Mouse (Mus musculus) limb, embryonic 15.5 days (tissue): ENCODE results near the gene Traf3ip3. TPM values are rescaled to one million over a fixed set of nuclear protein-coding genes. Genes with fewer than 3 reads are reported as not detected.

Experiments
- ATAC-seq: fragments of 200-750 bp; cut with Nextera tagmentation; 2 replicates; pipeline ENCODE4 v1.8.0; 2017; ENCODE audit warnings: low read depth, moderate TSS enrichment; ENCODE audit not compliant: insufficient number of reproducible peaks, low FRiP score, low TSS enrichment
- H3K27ac ChIP-seq: fragments of 300-500 bp; sonication (generic); 2 replicates; pipeline ENCODE4 v1.5.1; 2015; ENCODE audit warnings: moderate library complexity, mild to moderate bottlenecking, inconsistent platforms
- H3K27me3 ChIP-seq: fragments of 300-500 bp; sonication (generic); 2 replicates; pipeline ENCODE4 v1.6.1; 2015; ENCODE audit warnings: inconsistent platforms
- H3K36me3 ChIP-seq: fragments of 300-500 bp; sonication (generic); 2 replicates; pipeline ENCODE4 v1.6.1; 2015; ENCODE audit warnings: inconsistent platforms
- H3K4me1 ChIP-seq: fragments of 300-500 bp; sonication (generic); 2 replicates; pipeline ENCODE4 v1.6.1; 2015; ENCODE audit warnings: inconsistent platforms
- H3K4me2 ChIP-seq: fragments of 300-500 bp; sonication (generic); 2 replicates; pipeline ENCODE4 v1.6.1; 2015; ENCODE audit warnings: mild to moderate bottlenecking, inconsistent platforms
- H3K4me3 ChIP-seq: fragments of 300-500 bp; sonication (generic); 2 replicates; pipeline ENCODE4 v1.5.1; 2015; ENCODE audit warnings: mild to moderate bottlenecking, inconsistent platforms
- H3K9ac ChIP-seq: fragments of 300-500 bp; sonication (generic); 2 replicates; pipeline ENCODE4 v1.6.1; 2015; ENCODE audit warnings: inconsistent platforms
- H3K9me3 ChIP-seq: fragments of 300-500 bp; sonication (generic); 2 replicates; pipeline ENCODE4 v1.6.1; 2016; ENCODE audit warnings: inconsistent platforms
- WGBS: fragments of 180-500 bp; shearing (Covaris S2); methylation state at CpG from one replicate; pipeline ENCODE4 v1.1.7; 2015; 5-methylcytosine and 5-hydroxymethylcytosine counted together
- polyA plus RNA-seq: library from polyadenylated mRNA; unstranded; fragments of >200 nt; fragmentation: Nextera tagmentation; extraction: Ambion mirVana; gene quantifications from 2 replicates; pipeline ENCODE4 v1.2.1, GENCODE M21; 2015

Traf3ip3 gene
- polyA plus RNA-seq, 1 experiment from 2014 or later = 16.3 TPM

GRCm38 (mm10) chr1:193203821-193204220 is 2.3 kb upstream of the Traf3ip3 start:
- Histone ChIP-seq H3K27me3 (no peaks in the 10 kb centered on the region), H3K4me3 (no peak overlapping the region), H3K4me1 (no peaks in the 10 kb centered on the region), H3K27ac (no peak overlapping the region), H3K36me3 (no peaks in the 10 kb centered on the region), H3K9me3 (no peaks in the 10 kb centered on the region), H3K9ac (no peak overlapping the region), H3K4me2 (no peak overlapping the region)
- no peak for ATAC-seq
- 38% methylated on average over 2 of the region's 2 CpGs for WGBS

DNA sequence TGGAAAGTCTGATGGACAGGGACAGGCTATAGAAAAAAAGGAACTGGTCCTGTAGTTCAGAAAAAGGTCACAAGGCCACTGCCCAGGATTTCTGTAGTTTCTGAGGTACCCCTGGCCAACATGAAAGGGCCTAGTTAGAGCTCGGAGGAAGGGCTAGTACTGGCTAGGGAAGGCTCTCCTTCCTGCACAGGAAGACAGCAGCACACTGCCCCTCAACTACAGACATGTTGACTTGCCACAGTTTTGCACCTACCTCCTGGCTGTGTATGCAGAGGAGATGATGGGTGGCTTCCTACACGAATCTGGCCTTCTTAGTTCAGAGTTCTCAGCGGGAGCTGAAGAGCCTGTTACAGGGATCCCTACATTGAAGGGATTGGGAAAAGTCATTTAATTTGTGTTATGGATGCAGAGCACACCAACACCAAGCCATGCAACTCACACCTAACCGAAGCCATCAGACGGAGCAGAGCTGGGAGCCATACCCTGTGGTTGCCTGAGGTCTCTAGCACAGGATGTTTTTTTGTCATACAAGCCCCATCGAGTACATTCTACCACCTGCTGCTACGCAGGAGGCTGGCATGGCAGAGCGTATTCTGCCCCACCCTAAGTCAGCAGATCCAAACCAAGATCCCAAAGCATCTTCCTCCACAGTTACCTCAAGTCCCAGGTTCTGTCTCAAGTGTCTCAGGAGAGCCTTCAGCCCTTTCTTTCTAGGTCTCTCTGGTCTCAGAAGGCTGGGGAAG is 692 bp downstream of the Traf3ip3 start:
- no peak overlapping the region for H3K9ac ChIP-seq
- H3K4me2 ChIP-seq = no peak overlapping the region
- no peak overlapping the region for H3K27ac ChIP-seq
- 79% methylated on average over 8 of the region's 8 CpGs for WGBS
- ATAC-seq = no peak
- no peaks in the 10 kb centered on the region for H3K9me3 ChIP-seq
- H3K27me3 ChIP-seq = no peaks in the 10 kb centered on the region
- no peak overlapping the region for H3K4me3 ChIP-seq
- no peaks in the 10 kb centered on the region for H3K36me3 ChIP-seq
- no peaks in the 10 kb centered on the region for H3K4me1 ChIP-seq

DNA sequence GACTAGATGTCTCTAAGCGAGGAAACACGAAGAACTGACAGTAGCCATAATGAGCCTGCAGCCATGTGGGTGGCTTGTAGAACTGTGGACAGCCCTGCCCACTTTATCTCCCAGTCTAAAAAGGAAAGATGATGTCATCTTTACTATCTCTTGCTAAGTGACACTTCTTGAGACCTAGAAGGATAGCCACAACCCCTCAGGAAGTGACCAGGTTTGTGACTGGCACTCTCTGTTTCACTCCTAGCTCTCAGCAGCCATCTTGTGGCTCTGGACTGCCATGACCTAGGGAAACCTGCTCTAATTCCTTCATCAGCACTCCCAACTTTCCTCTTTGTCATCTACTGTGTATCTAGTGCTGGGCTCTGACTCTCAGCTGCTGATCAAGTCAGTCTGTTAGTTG is 3.2 kb downstream of the Traf3ip3 start:
- Histone ChIP-seq H3K4me1 (peaks cover 5% of the 10 kb centered on the region; the same call in 1 of the 2 replicates), H3K9me3 (no peaks in the 10 kb centered on the region), H3K27ac (no peak overlapping the region), H3K4me3 (no peak overlapping the region), H3K4me2 (no peak overlapping the region), H3K36me3 (no peaks in the 10 kb centered on the region), H3K27me3 (no peaks in the 10 kb centered on the region), H3K9ac (no peak overlapping the region)
- ATAC-seq = peak; percentile 17; the same call in 1 of the 2 replicates
- WGBS = 89% methylated on average over 2 of the region's 2 CpGs

- H3K4me1 ChIP-seq = peaks cover 5% of the 10 kb centered on the region; the same call in 1 of the 2 replicates
- no peak overlapping the region for H3K4me2 ChIP-seq
- no peak overlapping the region for H3K27ac ChIP-seq
- H3K9me3 ChIP-seq = no peaks in the 10 kb centered on the region
- WGBS = 84% methylated on average over 18 of the region's 18 CpGs
- no peaks in the 10 kb centered on the region for H3K36me3 ChIP-seq
- H3K9ac ChIP-seq = no peak overlapping the region
- ATAC-seq = no peak
- no peaks in the 10 kb centered on the region for H3K27me3 ChIP-seq
- H3K4me3 ChIP-seq = no peak overlapping the region
Measured at GRCm38 (mm10) chr1:193197494-193198205, 3.9 kb downstream of the Traf3ip3 start.

DNA sequence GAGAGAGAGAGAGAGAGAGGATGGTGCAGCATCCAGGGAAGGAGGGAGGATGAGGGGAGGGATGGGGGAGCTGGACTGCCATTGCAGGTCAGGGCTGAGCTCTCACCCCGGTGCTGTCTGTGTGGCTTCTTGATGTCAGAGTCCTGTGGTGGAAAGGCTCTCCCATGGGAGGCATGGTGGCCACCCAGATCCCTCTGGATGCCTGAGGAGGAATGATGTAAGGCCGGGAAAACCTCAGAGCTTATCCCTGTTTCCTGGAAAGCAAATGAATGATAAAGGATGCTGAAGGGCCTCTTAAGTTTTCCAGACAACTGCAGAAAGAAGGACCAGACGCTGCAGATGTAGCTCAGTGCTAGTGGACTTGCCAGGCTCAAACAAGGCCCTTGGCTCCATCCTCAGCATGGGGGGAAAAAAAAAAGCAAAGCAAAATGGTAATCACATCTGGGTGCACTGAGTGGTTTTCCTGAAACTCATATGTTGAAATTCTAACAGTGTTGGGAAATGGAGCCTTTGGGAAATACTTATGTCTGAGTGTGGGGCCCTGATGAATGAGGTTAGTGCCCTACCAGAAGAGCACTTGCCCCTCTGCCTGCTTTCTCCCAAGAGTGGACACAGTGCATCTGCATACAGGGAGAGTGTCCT is 6.2 kb downstream of the Traf3ip3 start:
- Histone ChIP-seq H3K27ac (no peak overlapping the region), H3K27me3 (no peaks in the 10 kb centered on the region), H3K9me3 (no peaks in the 10 kb centered on the region), H3K9ac (no peak overlapping the region), H3K36me3 (no peaks in the 10 kb centered on the region), H3K4me2 (no peak overlapping the region), H3K4me3 (no peak overlapping the region), H3K4me1 (peaks cover 21% of the 10 kb centered on the region)
- 68% methylated on average over 3 of the region's 3 CpGs for whole genome bisulfite sequencing
- ATAC-seq = no peak

GRCm38 (mm10) chr1:193194416-193195140 is 6.9 kb downstream of the Traf3ip3 start:
- WGBS = 51% methylated on average over 3 of the region's 3 CpGs
- ATAC-seq = no peak
- H3K27me3 ChIP-seq = no peaks in the 10 kb centered on the region

DNA sequence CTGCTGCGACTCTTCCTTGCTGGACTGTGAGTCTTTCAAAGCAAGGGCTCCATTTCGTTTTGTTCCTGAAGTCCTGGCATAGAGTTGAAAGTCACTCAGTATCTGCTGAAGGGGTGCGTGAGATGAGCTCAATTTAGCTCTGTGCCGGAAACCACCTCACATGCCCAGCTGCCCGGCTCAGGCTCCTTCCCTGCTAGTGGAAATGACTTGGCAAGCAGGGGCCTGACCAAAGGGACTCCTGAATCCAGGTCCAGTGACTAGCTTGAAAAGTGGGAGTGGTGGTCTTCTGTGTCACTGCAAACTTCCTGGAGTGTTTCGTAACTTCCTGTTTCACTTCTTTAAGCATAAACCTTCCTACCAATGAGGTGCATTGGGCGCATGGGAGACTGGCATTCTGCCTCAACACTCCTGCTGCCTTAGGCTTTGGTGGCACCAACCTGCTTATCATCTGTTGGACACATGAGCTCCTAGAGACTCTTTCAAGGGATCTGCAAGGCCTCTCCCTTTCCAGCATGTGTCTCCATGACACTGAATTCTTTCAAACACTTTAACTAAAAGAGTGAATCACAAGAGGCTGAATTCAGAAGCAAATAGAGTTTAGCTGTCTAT is 9.7 kb downstream of the Traf3ip3 start:
- H3K4me2 ChIP-seq = no peak overlapping the region
- WGBS = 79% methylated on average over 7 of the region's 7 CpGs
- no peaks in the 10 kb centered on the region for H3K27me3 ChIP-seq
- peaks cover 45% of the 10 kb centered on the region for H3K4me1 ChIP-seq
- ATAC-seq = no peak
- H3K9ac ChIP-seq = no peak overlapping the region
- no peaks in the 10 kb centered on the region for H3K9me3 ChIP-seq
- no peaks in the 10 kb centered on the region for H3K36me3 ChIP-seq
- no peak overlapping the region for H3K4me3 ChIP-seq
- H3K27ac ChIP-seq = peak overlapping the region; percentile 92

More at GRCm38 (mm10) chr1:193194416-193195140, 6.9 kb downstream of the Traf3ip3 start:
- no peaks in the 10 kb centered on the region for H3K9me3 ChIP-seq
- H3K36me3 ChIP-seq = no peaks in the 10 kb centered on the region
- H3K4me3 ChIP-seq = no peak overlapping the region
- H3K4me1 ChIP-seq = peaks cover 28% of the 10 kb centered on the region
- H3K4me2 ChIP-seq = no peak overlapping the region
- H3K9ac ChIP-seq = no peak overlapping the region
- no peak overlapping the region for H3K27ac ChIP-seq

DNA sequence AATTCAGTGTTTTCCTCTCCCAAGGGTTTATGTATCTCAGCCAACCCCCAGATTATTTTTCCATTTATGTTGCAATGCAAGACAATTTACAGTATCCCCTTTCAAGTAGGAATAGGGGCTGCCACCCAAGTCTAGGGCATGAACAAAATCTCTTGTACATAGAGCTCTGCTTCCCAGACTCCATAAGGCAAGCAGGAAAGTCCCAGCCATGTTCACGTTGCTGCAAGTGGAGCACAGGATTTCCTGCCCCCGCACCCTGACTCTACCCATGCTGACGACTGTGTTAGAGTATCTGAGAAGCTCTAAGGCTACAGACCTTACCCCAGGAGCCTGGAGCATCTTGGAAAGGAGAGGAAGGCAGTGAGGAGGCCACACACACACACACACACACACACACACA is 11.7 kb downstream of the Traf3ip3 start:
- ATAC-seq = peak; percentile 56; the same call in 1 of the 2 replicates
- H3K9ac ChIP-seq = no peak overlapping the region

GRCm38 (mm10) chr1:193189151-193189621 is 12.3 kb downstream of the Traf3ip3 start:
- no peak overlapping the region for H3K9ac ChIP-seq
- no peaks in the 10 kb centered on the region for H3K36me3 ChIP-seq
- peak; percentile 87 for ATAC-seq

More for the DNA sequence above, 11.7 kb downstream of the Traf3ip3 start:
- Histone ChIP-seq H3K4me3 (no peak overlapping the region), H3K27ac (peak overlapping the region; percentile 92), H3K36me3 (no peaks in the 10 kb centered on the region), H3K4me2 (peak overlapping the region; percentile 25; the same call in 1 of the 2 replicates), H3K4me1 (peaks cover 40% of the 10 kb centered on the region), H3K9me3 (no peaks in the 10 kb centered on the region), H3K27me3 (no peaks in the 10 kb centered on the region)
- WGBS = 35% methylated on average over 3 of the region's 3 CpGs

GRCm38 (mm10) chr1:193188257-193188656 is 13.2 kb downstream of the Traf3ip3 start:
- Histone ChIP-seq H3K27me3 (no peaks in the 10 kb centered on the region), H3K4me3 (no peak overlapping the region), H3K27ac (peak overlapping the region; percentile 92), H3K9me3 (no peaks in the 10 kb centered on the region), H3K4me2 (no peak overlapping the region), H3K4me1 (peaks cover 40% of the 10 kb centered on the region), H3K9ac (no peak overlapping the region), H3K36me3 (no peaks in the 10 kb centered on the region)
- ATAC-seq = no peak
- 56% methylated on average over 6 of the region's 6 CpGs for WGBS

More at GRCm38 (mm10) chr1:193189151-193189621, 12.3 kb downstream of the Traf3ip3 start:
- Histone ChIP-seq H3K9me3 (no peaks in the 10 kb centered on the region), H3K27me3 (no peaks in the 10 kb centered on the region), H3K4me2 (peak overlapping the region; percentile 25), H3K4me3 (no peak overlapping the region), H3K27ac (peak overlapping the region; percentile 92), H3K4me1 (peaks cover 40% of the 10 kb centered on the region)
- 7% methylated on average over 9 of the region's 9 CpGs for WGBS

- Histone ChIP-seq H3K4me1 (no peaks in the 10 kb centered on the region), H3K9ac (no peak overlapping the region), H3K27me3 (no peaks in the 10 kb centered on the region), H3K4me3 (no peak overlapping the region), H3K9me3 (no peaks in the 10 kb centered on the region), H3K4me2 (no peak overlapping the region), H3K36me3 (no peaks in the 10 kb centered on the region), H3K27ac (no peak overlapping the region)
- WGBS = 73% methylated on average over 3 of the region's 3 CpGs
- no peak for ATAC-seq
Measured at GRCm38 (mm10) chr1:193181104-193181503, 20.4 kb downstream of the Traf3ip3 start.
